Mouse (Mus musculus) spleen, embryonic (tissue): ENCODE results near the gene Kdm7a.

ENCODE experiments used
- CTCF ChIA-PET: fragments of 350-600 bp; sonication (Branson Sonifier 250); formaldehyde crosslinking; loops from one replicate; lab custom pipeline; 2022; lab: Charles Lee

Kdm7a gene

GRCm38 (mm10) chr6:39208181-39208580 lies 1.6 kb upstream of the Kdm7a start:
- CTCF ChIA-PET, result interaction anchor here (0.6 kb wide), 1 partner anchor 276 kb away, joined by 3 read pairs; no protein-coding TSS in a partner anchor

- CTCF ChIA-PET, result interaction anchor here (1.3 kb wide), 1 partner anchor 16 kb away, joined by 3 read pairs; no protein-coding TSS in a partner anchor
These were observed 674 bp downstream of the Kdm7a start for GRCm38 (mm10) chr6:39205650-39206580.

- CTCF ChIA-PET, result interaction anchor here (0.6 to 1.3 kb wide), 3 partner anchors 16 to 142 kb away, joined by 3 to 6 read pairs (median 3); no protein-coding TSS in a partner anchor
These were observed 1.4 kb downstream of the Kdm7a start for GRCm38 (mm10) chr6:39205064-39205649.

- CTCF ChIA-PET, result interaction anchor here (0.6 to 1.3 kb wide), 3 partner anchors 15 to 142 kb away, joined by 3 to 6 read pairs (median 3); no protein-coding TSS in a partner anchor
These were observed 2.1 kb downstream of the Kdm7a start for GRCm38 (mm10) chr6:39204444-39204843.

- CTCF ChIA-PET, result no interaction called here
These were observed 3.4 kb downstream of the Kdm7a start for GRCm38 (mm10) chr6:39203236-39203635.

GRCm38 (mm10) chr6:39193006-39193405 lies 13.6 kb downstream of the Kdm7a start:
- CTCF ChIA-PET, result no interaction called here

GRCm38 (mm10) chr6:39191518-39191917 lies 15.1 kb downstream of the Kdm7a start:
- CTCF ChIA-PET, result no interaction called here

- CTCF ChIA-PET, result interaction anchor here (0.6 to 0.7 kb wide), 5 partner anchors 27 to 199 kb away, joined by 3 to 7 read pairs (median 4); no protein-coding TSS in a partner anchor
These were observed 19.4 kb downstream of the Kdm7a start for GRCm38 (mm10) chr6:39187227-39187626.

- CTCF ChIA-PET, result no interaction called here
These were observed 37.5 kb downstream of the Kdm7a start for GRCm38 (mm10) chr6:39169089-39169488.

GRCm38 (mm10) chr6:39164891-39165290 lies 41.7 kb downstream of the Kdm7a start:
- CTCF ChIA-PET, result no interaction called here

- CTCF ChIA-PET, result no interaction called here
These were observed 44.6 kb downstream of the Kdm7a start for GRCm38 (mm10) chr6:39161975-39162374.

GRCm38 (mm10) chr6:39146041-39146440 lies 60.5 kb downstream of the Kdm7a start:
- CTCF ChIA-PET, result no interaction called here

GRCm38 (mm10) chr6:39132556-39132955 lies 74.0 kb downstream of the Kdm7a start:
- CTCF ChIA-PET, result interaction anchor here (0.5 to 0.6 kb wide), 2 partner anchors 144 to 588 kb away, joined by 3 to 4 read pairs; no protein-coding TSS in a partner anchor

- CTCF ChIA-PET, result no interaction called here
These were observed 75.1 kb downstream of the Kdm7a start for GRCm38 (mm10) chr6:39131480-39131879.

- CTCF ChIA-PET, result interaction anchor here (1.1 kb wide), 1 partner anchor 48 kb away, joined by 3 read pairs; no protein-coding TSS in a partner anchor
These were observed 81.9 kb downstream of the Kdm7a start for GRCm38 (mm10) chr6:39124719-39125118.

GRCm38 (mm10) chr6:39120685-39121084 lies 85.9 kb downstream of the Kdm7a start:
- CTCF ChIA-PET, result no interaction called here

GRCm38 (mm10) chr6:39118456-39118881 lies 88.1 kb downstream of the Kdm7a start:
- CTCF ChIA-PET, result no interaction called here

GRCm38 (mm10) chr6:39117584-39118455 lies 88.8 kb downstream of the Kdm7a start, which contains the start of gene Parp12:
Gene Parp12 (minus strand): TSS chr6:39118349.
- CTCF ChIA-PET, result no interaction called here

- CTCF ChIA-PET, result no interaction called here
These were observed 91.2 kb downstream of the Kdm7a start for GRCm38 (mm10) chr6:39115438-39115837.

GRCm38 (mm10) chr6:39113141-39113540 lies 93.4 kb downstream of the Kdm7a start:
- CTCF ChIA-PET, result interaction anchor here (0.6 kb wide), 1 partner anchor 442 kb away, joined by 5 read pairs; no protein-coding TSS in a partner anchor

GRCm38 (mm10) chr6:39112701-39113100 lies 93.9 kb downstream of the Kdm7a start:
- CTCF ChIA-PET, result no interaction called here
